Mouse (Mus musculus) C2C12 (cell line): Measurements from ENCODE around the gene Fas. TPM values are rescaled to one million over a fixed set of nuclear protein-coding genes. Genes with fewer than 3 reads are reported as not detected.
A peak's percentile ranks its signal among the peaks of the same experiment; 100 is the strongest.

Experiments
- H3K27me3 ChIP-seq: one replicate; pipeline ENCODE4 v1.6.1; 2011; ENCODE audit not compliant: control insufficient read depth, insufficient read depth, insufficient read length
- H3K36me3 ChIP-seq: one replicate; pipeline ENCODE4 v1.6.1; 2011; ENCODE audit not compliant: control insufficient read depth, insufficient read depth
- H3K4me3 ChIP-seq: one replicate; pipeline ENCODE4 v1.5.1; 2011; ENCODE audit warnings: mild to moderate bottlenecking, control low read depth; ENCODE audit not compliant: poor library complexity, insufficient read depth, severe bottlenecking
- H3K79me2 ChIP-seq: one replicate; pipeline ENCODE4 v1.6.1; 2011; ENCODE audit not compliant: control insufficient read depth, insufficient read depth
- H3K79me3 ChIP-seq: one replicate; pipeline ENCODE4 v1.6.1; 2011; ENCODE audit warnings: low read depth, control low read depth
- H3ac ChIP-seq: one replicate; pipeline ENCODE3; 2011; ENCODE audit warnings: low read depth; ENCODE audit not compliant: control insufficient read depth, insufficient read length
- CEBPB ChIP-seq: IDR thresholded peaks from one replicate; pipeline ENCODE4 v1.6.1; 2011; ENCODE audit warnings: low read depth, mild to moderate bottlenecking, control low read depth, moderate library complexity
- CTCF ChIP-seq: IDR thresholded peaks from one replicate; pipeline ENCODE4 v1.5.1; 2011; ENCODE audit not compliant: control insufficient read depth, insufficient read depth, insufficient read length
- FOSL1 ChIP-seq: IDR thresholded peaks from one replicate; pipeline ENCODE4 v1.8.0; 2011; ENCODE audit warnings: mild to moderate bottlenecking, low read length; ENCODE audit not compliant: poor library complexity, insufficient read depth, severe bottlenecking
- MAX ChIP-seq: IDR thresholded peaks from one replicate; pipeline ENCODE4 v1.6.1; 2011; ENCODE audit warnings: mild to moderate bottlenecking, control low read depth
- MYOD1 ChIP-seq: IDR thresholded peaks from one replicate; pipeline ENCODE4 v1.6.1; 2011; ENCODE audit warnings: low read depth; ENCODE audit not compliant: control insufficient read depth, insufficient read length
- MYOG ChIP-seq: IDR thresholded peaks from one replicate; pipeline ENCODE4 v1.6.1; 2011; ENCODE audit not compliant: control insufficient read depth, insufficient read length; ENCODE audit errors: extremely low read depth
- USF1 ChIP-seq: IDR thresholded peaks from one replicate; pipeline ENCODE4 v1.6.1; 2011; ENCODE audit warnings: low read depth, mild to moderate bottlenecking, control low read depth, moderate library complexity
- polyA plus RNA-seq: library from polyadenylated mRNA; unstranded; fragments of >200 nt; fragmentation: generic; extraction: Trizol; gene quantifications from one replicate; pipeline ENCODE4 v1.2.1, GENCODE M21; 2012; ENCODE audit warnings: missing spikeins

The Fas gene
- polyA plus RNA-seq, 1 experiment: 1.3 TPM

GRCm38 (mm10) chr19:34306794-34307193 is 16.3 kb downstream of the Fas start:
- H3K79me2 ChIP-seq: no peaks in the 10 kb centered on the region
- no peak overlapping the region for H3ac ChIP-seq
- H3K36me3 ChIP-seq: no peaks in the 10 kb centered on the region
- no peaks in the 10 kb centered on the region for H3K79me3 ChIP-seq
- H3K27me3 ChIP-seq: no peaks in the 10 kb centered on the region
- TF ChIP-seq MAX (no peak), USF1 (no peak), MYOG (no peak), CEBPB (no peak), MYOD1 (no peak), CTCF (no peak), FOSL1 (no peak)
- no peak overlapping the region for H3K4me3 ChIP-seq

GRCm38 (mm10) chr19:34312151-34312728 is 21.8 kb downstream of the Fas start:
- no peak for TF ChIP-seq MYOG
- no peak for TF ChIP-seq CTCF
- TF ChIP-seq MYOD1: no peak
- TF ChIP-seq CEBPB: no peak
- no peak for TF ChIP-seq USF1
- TF ChIP-seq MAX: no peak
- H3K79me3 ChIP-seq: no peaks in the 10 kb centered on the region
- H3K79me2 ChIP-seq: no peaks in the 10 kb centered on the region
- no peak overlapping the region for H3K4me3 ChIP-seq
- H3ac ChIP-seq: no peak overlapping the region
- no peaks in the 10 kb centered on the region for H3K27me3 ChIP-seq
- no peaks in the 10 kb centered on the region for H3K36me3 ChIP-seq

DNA sequence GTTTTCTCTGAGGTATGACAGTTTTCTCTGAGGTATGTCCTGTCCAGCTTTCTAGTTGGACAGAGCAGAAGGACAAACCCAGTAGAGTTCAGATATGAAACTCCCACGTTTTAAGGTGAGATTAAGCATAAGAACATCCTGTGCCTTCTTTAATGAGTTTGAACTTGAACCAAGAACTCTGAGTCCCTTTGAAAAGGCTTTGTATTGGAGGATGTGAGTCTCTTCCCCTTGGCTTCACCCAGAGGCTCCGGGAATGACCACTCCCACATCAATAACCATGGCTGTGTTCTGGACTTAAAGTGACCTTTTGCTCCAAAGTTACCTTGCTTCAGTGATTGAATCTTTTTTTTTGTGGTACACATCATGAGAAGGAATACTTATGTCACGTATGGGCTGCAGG is 37.6 kb downstream of the Fas start:
- H3K4me3 ChIP-seq: no peak overlapping the region
- no peak overlapping the region for H3ac ChIP-seq
- no peak for TF ChIP-seq USF1
- no peak for TF ChIP-seq MYOD1
- TF ChIP-seq FOSL1: no peak
- no peak for TF ChIP-seq MAX
- no peaks in the 10 kb centered on the region for H3K27me3 ChIP-seq
- H3K79me2 ChIP-seq: no peaks in the 10 kb centered on the region
- no peaks in the 10 kb centered on the region for H3K36me3 ChIP-seq
- no peaks in the 10 kb centered on the region for H3K79me3 ChIP-seq

- H3K79me2 ChIP-seq: no peaks in the 10 kb centered on the region
- no peaks in the 10 kb centered on the region for H3K27me3 ChIP-seq
- no peak for TF ChIP-seq CEBPB
- TF ChIP-seq USF1: no peak
- peak; percentile 71 for TF ChIP-seq CTCF
- no peak overlapping the region for H3ac ChIP-seq
- no peaks in the 10 kb centered on the region for H3K79me3 ChIP-seq
- H3K4me3 ChIP-seq: no peak overlapping the region
- no peaks in the 10 kb centered on the region for H3K36me3 ChIP-seq
Observed at GRCm38 (mm10) chr19:34334300-34334699, 43.8 kb downstream of the Fas start.

DNA sequence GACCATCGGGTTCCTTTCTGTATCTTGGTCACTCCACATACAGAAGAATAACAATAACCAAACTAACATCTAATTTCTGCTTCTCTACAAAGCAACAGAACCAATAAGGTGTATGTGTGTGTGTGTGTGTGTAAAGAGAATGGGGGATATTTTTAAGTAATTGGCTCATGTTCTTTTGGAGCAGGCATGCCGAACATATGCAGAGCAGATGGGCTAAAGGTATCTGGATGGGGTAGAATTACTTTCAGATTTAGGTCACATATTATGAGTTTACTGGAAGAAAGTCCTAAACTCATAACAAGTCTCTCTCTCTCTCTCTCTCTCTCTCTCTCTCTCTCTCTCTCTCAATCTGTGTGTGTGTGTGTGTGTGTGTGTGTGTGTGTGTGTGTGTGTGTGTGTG is 54.2 kb downstream of the Fas start:
- no peaks in the 10 kb centered on the region for H3K27me3 ChIP-seq
- no peak for TF ChIP-seq USF1
- no peak for TF ChIP-seq CEBPB
- TF ChIP-seq MAX: no peak
- TF ChIP-seq FOSL1: no peak
- no peak for TF ChIP-seq CTCF
- TF ChIP-seq MYOD1: no peak
- no peak for TF ChIP-seq MYOG
- no peak overlapping the region for H3K4me3 ChIP-seq
- no peak overlapping the region for H3ac ChIP-seq
- H3K79me2 ChIP-seq: no peaks in the 10 kb centered on the region
- no peaks in the 10 kb centered on the region for H3K79me3 ChIP-seq
- no peaks in the 10 kb centered on the region for H3K36me3 ChIP-seq

DNA sequence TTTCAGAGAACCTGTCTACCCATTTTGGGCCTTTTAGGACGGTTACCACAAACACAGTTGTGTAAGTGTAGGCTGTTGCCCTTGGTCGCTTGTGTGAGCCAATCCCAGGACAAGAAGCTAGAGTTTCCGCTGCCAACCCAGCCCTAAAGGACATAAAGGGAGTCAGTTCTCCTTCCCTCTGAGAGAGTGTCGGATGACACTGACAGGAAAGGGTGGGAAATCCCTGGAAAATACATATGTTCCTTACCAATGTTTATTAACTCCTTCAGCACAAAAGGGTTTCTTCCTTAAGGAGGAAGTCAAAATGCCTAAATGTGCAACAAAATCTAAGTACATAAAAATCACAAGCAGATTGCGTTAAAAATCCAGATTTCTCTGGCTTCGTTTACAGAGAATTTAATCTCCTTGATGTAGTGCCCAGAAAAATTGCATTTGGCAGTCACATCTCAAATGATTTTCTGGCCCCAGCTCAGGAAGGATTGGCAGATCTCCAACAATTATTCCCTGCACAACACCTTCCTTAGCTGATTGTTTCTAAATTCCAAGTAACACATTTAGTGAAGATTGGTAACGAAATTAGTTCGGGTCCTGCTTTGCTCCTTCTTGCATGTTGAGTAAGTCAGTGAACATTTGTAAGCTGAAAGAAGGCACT is 55.3 kb downstream of the Fas start:
- no peak for TF ChIP-seq USF1
- no peak for TF ChIP-seq MAX
- no peak for TF ChIP-seq CEBPB
- TF ChIP-seq FOSL1: no peak
- Histone ChIP-seq H3ac (no peak overlapping the region), H3K36me3 (no peaks in the 10 kb centered on the region), H3K79me3 (no peaks in the 10 kb centered on the region), H3K79me2 (no peaks in the 10 kb centered on the region), H3K4me3 (no peak overlapping the region), H3K27me3 (no peaks in the 10 kb centered on the region)
